Mouse (Mus musculus): ENCODE measurements around the gene Zfp553.
"Not testable (repeated sequence)": the region's sequence is repeated elsewhere in the genome, so short reads cannot be mapped to it uniquely, and the experiment has no call there.

Zfp553 gene

GRCm38 (mm10) chr7:127233368-127233749, 498 bp downstream of the Zfp553 start:
- DNase-seq (ENCODE audit: inconsistent ontology term): no peak

GRCm38 (mm10) chr7:127233765-127234164, 904 bp downstream of the Zfp553 start:
- no peak for DNase-seq (ENCODE audit: inconsistent ontology term)

GRCm38 (mm10) chr7:127234777-127235176, 1.9 kb downstream of the Zfp553 start:
- DNase-seq (ENCODE audit: inconsistent ontology term): no peak

GRCm38 (mm10) chr7:127243361-127243867, 10.6 kb downstream of the Zfp553 start:
- DNase-seq (ENCODE audit: inconsistent ontology term): no peak

DNA sequence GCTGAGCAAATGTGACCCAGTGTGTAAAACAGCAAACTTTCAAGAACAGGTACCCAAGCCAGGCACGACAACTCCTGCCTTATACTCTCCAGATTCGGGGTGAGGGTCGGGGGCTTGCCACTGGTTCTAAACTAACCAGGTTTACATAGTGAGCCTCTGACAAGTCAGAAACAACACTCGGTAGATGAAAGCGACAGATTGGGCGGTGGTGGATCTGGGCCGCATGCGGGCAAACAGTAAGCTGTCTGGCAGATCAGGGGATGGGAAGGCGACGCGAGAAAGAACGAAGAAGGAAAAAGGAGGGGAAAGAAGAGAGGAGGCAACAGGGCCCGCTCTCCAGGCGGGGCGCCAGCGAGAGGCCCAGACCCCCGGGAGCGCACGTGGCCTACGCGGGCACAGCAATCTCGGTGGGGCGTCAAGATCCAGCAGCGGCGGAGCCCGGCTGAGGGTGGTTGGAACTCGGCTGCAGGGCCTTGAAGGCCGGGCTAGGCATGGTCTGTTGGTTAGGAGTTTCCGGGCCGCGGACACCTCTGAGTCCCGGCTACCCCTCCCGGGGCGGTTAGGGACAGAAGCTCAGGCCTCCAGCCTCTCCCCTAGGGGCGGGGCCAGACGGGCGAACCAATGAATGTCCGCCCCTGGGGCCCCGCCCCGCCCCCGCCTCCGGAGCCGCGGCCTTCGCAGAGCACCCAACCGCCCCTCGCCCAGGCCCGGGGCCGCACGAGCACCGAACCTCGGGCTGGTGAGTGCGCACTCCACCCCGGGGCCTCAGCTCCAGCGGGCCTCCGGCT, 11.2 kb downstream of the Zfp553 start, which contains the start of gene Zfp771:
Gene Zfp771 (plus strand): TSS at position 405 of the 788 bp plus-strand sequence.
- peak; percentile 99 for DNase-seq (ENCODE audit: inconsistent ontology term)

- DNase-seq (ENCODE audit: inconsistent ontology term): peak; percentile 36
Measured at GRCm38 (mm10) chr7:127244658-127245510, 12.0 kb downstream of the Zfp553 start.

- not testable (repeated sequence) for DNase-seq (ENCODE audit: inconsistent ontology term)
Measured at GRCm38 (mm10) chr7:127250511-127250910, 17.6 kb downstream of the Zfp553 start.

DNA sequence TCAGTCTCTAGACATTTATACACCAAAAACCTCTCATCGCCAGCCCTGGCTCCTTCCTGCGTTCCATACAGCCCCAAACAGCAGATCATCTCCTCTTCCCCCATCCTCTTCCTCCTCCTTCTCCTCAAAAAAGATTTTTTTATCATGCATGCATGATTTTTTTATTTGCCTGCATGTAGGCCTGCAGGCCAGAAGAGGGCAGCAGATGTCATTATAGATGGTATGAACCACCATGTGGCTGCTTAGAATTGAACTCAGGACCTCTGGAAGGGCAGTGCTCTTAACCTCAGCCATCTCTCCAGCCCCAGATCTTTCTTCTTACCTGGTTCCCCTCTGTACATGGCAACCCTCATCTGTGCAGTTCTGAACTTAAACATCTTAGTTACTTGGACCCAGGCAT, 19.6 kb downstream of the Zfp553 start:
- DNase-seq (ENCODE audit: inconsistent ontology term): peak; percentile 2

DNA sequence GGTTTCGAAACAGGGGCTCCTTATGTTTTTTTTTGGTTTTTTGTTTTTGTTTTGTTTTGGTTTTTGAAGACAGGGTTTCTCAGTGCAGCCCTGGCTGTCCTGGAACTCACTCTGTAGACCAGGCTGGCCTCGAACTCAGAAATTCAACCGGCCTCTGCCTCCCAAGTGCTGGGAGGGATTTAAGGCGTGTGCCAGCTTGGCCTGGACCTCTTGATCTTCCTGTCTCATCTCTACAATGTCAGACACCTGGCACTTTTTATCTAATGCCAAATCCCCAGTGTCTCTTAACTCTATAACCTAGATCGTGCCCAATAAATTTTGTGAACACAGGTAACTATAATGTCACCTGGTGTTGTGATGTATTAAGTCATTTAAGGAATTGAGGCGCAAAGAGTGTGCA, 20.5 kb downstream of the Zfp553 start:
- no peak for DNase-seq (ENCODE audit: inconsistent ontology term)

GRCm38 (mm10) chr7:127253821-127254769, 21.2 kb downstream of the Zfp553 start:
- DNase-seq (ENCODE audit: inconsistent ontology term): peak; percentile 95

GRCm38 (mm10) chr7:127255008-127255407, 22.1 kb downstream of the Zfp553 start:
- DNase-seq (ENCODE audit: inconsistent ontology term): no peak

DNA sequence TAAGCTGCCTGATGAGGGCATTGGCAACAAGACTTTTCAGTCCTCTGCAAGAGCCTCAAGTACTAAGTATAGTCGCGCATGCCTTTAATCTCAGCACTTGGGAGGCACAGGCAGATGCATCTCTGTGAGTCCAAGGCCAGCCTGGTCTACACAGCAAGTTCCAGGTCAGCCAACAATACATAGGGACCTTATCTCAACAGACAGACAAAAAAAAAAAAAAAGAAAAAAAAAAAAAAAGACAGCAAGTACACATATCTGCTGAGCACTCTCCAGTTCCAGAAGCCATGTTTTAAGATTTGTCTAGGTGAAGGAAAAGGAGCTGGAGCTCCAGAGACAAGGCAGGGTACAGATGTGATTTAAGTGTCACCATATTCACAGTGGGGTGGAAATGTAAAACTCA, 23.1 kb downstream of the Zfp553 start:
- DNase-seq (ENCODE audit: inconsistent ontology term): no peak

DNA sequence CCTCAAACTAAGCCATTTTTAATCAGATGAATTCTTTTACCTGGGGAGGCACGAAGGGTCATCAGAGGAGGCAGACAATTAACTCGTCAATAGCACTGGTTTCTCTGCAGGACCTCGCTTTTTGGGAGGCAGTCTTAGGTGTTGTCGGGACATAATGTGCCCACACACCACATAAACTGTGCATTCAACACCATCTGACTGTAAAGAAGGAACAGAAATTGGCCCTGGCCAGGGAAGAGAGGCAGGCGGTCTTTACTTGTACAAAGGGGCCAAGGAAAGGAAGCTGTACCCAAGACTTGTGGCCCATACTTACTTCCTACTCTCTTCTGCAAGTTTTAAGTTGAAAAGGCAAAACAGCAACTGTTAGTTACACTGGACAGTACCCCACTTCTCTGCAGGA, 23.7 kb downstream of the Zfp553 start:
- DNase-seq (ENCODE audit: inconsistent ontology term): no peak

DNA sequence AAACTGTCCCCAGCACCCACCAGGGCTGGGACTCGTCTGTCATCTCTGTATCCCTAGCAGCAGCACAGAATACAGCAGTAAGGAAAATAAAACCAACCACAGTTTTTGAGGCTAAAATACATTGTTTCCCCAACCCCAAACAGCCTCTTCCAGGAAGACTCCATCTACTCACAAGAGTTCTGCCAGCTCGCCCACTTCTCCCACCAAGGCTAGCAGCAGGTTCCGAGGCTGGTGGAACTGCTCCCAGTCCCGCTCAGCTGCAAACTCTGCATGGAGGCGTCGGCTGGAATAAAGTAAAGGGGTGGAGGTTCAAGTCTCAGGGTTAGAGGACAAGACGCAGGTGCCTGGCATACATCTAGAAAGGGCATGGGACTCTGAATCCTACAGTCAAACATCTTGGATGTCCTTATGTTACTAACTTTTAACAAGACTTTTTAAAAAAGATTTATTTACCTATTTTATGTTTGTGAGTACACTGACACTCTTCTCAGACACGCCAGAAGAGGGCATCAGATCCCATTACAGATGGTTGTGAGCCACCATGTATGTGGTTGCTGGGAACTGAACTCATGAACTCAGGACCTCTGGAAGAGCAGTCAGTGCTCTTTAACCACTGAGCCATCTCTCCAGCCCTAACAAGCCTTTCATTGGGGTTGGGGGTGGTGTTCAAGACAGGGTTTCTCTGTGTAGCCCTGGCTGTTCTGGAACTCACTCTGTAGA, 26.5 kb downstream of the Zfp553 start:
- DNase-seq (ENCODE audit: inconsistent ontology term): no peak

DNA sequence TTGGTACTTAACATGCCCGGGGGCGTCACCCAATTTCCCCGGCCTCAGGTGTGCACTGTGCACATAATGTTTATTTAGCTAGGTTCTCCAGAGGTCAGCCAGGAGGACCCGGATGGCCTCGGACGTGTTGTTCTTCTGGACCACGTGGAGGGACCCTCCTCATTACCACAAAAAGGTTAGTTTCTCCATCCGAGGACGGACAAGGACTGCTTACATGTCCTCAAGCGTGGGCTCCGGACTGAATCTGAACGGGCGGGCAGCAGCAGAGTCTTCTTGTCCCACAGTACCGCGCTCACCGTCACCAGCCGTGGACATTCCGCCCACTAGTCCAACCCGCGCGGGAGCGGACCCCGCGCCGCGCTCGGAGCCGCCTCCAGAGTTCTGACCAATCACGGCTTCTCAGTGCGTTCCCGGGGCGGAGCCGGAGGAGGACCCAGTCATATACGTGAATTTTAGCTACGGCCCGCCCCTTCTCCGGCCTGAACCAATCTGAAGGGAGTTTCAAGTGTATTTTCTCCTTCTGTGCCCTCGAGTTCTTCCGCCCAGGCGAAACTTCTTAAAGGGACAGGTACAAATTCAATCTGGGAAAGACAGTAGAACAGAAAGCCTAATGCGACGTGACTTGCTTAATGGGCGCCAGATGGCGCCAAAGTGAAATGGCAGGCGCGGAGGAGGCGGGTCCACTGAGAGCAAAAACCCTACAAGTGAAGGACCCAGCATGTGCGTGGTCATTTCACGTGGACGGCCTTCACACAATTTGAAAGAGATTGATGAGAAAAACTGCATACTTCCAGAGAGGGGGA, 27.6 kb downstream of the Zfp553 start, which contains the start of gene Dctpp1:
Gene Dctpp1 (minus strand): TSS at position 401 of the 803 bp plus-strand sequence.
- peak; percentile 99 for DNase-seq (ENCODE audit: inconsistent ontology term)

GRCm38 (mm10) chr7:127262218-127262961, 29.5 kb downstream of the Zfp553 start:
- DNase-seq (ENCODE audit: inconsistent ontology term): no peak

GRCm38 (mm10) chr7:127263526-127263925, 30.7 kb downstream of the Zfp553 start:
- no peak for DNase-seq (ENCODE audit: inconsistent ontology term)

GRCm38 (mm10) chr7:127270256-127270655, 37.4 kb downstream of the Zfp553 start:
- DNase-seq (ENCODE audit: inconsistent ontology term): peak; percentile 60

- no peak for DNase-seq (ENCODE audit: inconsistent ontology term)
Measured at GRCm38 (mm10) chr7:127270666-127271065, 37.8 kb downstream of the Zfp553 start.

Data from Muller cell, postnatal 12 days (primary cell).